Mouse (Mus musculus): Measurements from ENCODE around the gene Mapk14.
"Not testable (repeated sequence)": the region's sequence is repeated elsewhere in the genome, so short reads cannot be mapped to it uniquely, and the experiment has no call there.

The Mapk14 gene

GRCm38 (mm10) chr17:28739244-28739643 is 48.1 kb downstream of the Mapk14 start:
- no peak for DNase-seq (ENCODE audit: low spot score in 2 of 2)

DNA sequence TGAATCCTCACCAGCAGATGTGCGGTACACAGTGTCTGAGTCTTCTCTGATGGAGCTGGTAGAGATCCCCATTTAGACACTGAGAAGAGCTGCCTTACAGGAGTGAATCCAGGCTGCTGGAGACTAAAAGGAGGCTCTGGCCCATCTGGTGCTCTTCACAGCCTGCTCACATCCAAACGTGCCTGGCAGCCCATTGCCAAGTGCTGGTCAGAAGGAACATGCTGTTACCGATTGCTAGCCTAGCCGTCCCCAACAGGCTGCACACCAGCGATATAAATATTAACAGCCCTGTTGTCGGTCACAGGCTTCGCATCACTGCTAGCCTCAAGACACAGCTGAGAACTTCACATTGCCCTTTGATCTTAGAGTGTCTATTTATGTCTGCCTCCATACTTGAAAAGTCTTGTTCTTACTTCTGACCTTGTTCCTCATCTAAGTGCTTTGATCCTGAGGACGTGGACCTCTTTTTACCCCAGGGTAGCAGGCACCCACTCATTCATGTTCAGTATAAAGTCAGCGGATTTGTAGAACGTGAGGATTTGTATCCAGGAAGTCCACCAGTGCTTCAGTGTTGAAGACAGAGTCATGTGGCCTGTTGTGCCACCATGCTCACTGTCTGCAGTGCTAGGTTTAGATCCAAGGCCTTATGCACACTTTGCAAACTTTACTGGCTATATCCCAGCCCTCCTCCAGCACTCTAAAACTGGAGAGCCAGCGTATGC is 52.2 kb downstream of the Mapk14 start:
- peak; percentile 36 to 64 for DNase-seq (ENCODE audit: low spot score in 2 of 2)

DNA sequence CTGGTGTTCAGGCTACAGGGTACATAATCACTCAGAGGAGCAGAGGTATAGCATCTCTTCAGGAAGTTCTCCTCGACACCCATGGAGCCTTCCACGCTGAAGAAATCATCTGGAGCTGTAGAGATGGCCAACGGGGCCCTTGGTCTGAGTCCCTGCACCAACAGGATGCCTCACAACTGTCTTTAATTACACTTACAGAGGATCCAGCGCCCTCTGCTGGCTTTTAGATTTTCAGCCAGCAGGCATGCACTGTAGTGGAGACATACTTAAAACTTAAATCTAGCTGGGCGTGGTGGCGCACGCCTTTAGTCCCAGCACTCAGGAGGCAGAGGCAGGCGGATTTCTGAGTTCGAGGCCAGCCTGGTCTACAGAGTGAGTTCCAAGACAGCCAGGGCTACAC is 52.8 kb downstream of the Mapk14 start:
- DNase-seq (ENCODE audit: low spot score in 2 of 2), result no peak

DNA sequence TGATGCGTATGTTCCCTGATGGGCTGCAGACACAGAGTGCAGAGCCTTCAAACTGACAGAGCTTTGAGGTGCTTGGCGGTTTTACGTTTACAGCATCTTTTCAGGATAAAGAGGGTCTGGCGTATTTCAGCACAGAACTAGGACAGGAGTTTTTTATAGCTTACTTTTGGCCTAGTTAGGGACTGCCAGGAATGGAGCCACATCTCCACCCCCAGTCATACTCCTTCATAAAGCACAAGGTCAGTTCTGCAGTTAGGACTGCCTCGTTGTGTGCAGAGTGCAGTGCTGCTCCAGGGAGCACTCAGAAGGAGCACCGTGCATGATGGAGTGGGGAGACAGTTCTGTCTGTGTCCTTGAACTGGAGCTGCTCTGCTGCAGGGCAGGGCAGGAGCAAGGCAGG is 54.6 kb downstream of the Mapk14 start:
- no peak for DNase-seq (ENCODE audit: low spot score in 2 of 2)

DNA sequence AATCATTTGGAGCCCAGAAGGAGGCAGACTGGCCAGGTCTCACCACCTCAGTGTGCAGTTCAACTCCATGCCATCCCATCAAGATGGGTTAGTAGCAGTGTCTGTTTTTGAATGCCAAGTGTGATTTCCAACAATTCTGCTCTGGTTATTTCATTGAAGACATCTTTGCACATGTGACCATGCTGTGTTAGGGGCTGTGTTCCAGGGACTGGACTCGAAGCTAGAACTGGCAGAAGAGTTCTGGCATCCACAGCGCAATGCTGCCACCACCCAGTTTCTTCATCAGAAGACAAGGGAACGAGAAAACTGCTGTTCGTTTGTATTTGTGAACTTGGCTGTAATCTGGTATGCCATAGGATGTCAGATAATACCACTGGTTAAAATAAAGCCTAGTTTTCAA is 56.9 kb downstream of the Mapk14 start:
- no peak for DNase-seq (ENCODE audit: low spot score in 2 of 2)

GRCm38 (mm10) chr17:28750580-28750979 is 59.5 kb downstream of the Mapk14 start:
- peak in 1 of 2 experiments; percentile 32 for DNase-seq (ENCODE audit: low spot score in 2 of 2)

- DNase-seq (ENCODE audit: low spot score in 2 of 2), result no peak
Observed at GRCm38 (mm10) chr17:28756447-28756846, 65.3 kb downstream of the Mapk14 start.

DNA sequence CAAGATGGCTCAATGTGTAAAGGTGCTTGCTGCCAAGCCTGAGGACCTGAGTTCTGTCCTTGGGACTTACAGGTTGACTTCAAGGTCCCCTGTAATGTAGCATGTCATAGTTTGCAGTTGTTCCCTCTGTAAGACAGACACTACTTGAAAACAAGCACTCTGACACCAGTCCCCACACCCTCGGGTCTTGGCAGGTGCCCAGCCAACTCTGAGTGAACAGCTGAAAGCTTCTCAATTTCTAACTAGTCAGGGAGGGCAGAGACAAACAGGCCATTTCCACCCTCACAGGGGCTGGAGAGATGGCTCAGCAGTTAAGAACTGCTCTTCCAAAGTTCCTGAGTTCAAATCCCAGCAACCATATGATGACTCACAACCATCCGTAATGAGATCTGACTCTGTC is 66.3 kb downstream of the Mapk14 start:
- DNase-seq (ENCODE audit: low spot score in 2 of 2), result no peak

- DNase-seq (ENCODE audit: low spot score in 2 of 2), result no peak
Observed at GRCm38 (mm10) chr17:28760736-28761312, 69.7 kb downstream of the Mapk14 start.

DNA sequence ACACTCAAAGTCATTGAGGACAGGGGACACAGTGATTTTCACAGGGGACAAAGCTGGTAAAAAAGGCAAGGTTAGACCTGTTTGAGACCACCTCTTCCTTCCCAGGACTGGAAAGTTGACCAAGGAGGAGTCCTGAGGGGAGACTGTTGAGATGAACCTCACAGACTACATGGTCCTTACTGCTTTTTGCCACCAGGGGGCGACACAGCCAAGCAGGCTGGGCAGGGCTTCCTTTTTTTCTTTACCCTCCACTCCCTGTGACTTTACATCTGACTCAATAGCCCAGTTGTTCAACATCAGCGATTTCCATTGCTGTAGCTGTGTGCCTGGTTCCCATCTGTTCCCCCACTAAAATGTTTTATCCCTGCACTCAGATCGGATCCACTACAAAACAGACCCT is 70.7 kb downstream of the Mapk14 start:
- DNase-seq (ENCODE audit: low spot score in 2 of 2), result peak; percentile 76 to 78

GRCm38 (mm10) chr17:28766203-28766602 is 75.1 kb downstream of the Mapk14 start:
- no peak for DNase-seq (ENCODE audit: low spot score in 2 of 2)

- no peak for DNase-seq (ENCODE audit: low spot score in 2 of 2)
Observed at GRCm38 (mm10) chr17:28766781-28767515, 75.8 kb downstream of the Mapk14 start.

GRCm38 (mm10) chr17:28769121-28769874 is 78.2 kb downstream of the Mapk14 start, which contains the start of gene Mapk13:
Mapk13 (plus strand) TSS chr17:28769297.
- no peak for DNase-seq (ENCODE audit: low spot score in 2 of 2)

DNA sequence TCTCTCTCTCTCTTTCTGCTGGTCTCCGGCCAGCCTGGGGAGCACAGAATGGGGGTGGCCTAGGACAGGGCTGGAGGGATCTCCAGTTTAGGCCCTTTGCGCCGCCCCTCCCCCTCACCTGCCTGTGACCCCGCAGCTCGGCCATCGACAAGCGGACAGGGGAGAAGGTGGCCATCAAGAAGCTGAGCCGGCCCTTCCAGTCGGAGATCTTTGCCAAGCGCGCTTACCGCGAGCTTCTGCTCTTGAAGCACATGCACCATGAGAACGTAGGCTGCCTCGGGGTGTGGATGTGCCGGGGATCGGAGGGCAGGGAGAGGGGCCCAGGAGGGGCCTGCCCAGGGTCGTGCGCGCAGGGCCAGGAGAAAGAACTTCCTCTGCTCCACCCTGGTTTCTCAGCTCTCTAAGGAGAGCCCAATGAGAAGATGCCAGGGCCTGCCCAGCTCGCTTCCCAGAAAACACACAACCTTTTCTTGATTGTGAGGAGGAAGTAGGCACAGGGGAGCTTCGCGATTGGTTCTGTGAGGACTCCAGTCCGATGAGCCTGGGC is 78.8 kb downstream of the Mapk14 start:
- DNase-seq (ENCODE audit: low spot score in 2 of 2), result peak in 1 of 2 experiments; percentile 25

DNA sequence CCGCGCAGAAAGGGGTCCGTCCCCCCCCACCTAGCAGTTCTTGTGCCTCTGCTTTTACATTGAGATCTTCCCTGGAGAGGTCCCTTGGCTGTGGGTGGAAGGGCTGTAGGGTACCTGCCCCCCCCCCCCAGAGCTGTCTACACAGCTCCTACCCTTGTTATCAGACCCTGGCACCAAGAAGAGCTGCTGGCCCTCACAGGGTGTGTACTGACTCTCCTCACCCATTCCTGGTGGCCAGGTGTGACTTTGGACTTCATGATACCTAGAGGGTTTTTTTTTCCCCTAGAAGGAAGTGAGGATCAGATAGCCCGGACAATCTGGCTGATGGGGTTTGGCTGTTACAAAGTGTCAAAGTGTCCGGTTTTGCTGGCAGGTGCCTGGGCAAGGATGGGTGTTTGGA is 80.2 kb downstream of the Mapk14 start:
- DNase-seq (ENCODE audit: low spot score in 2 of 2), result no peak

- DNase-seq (ENCODE audit: low spot score in 2 of 2), result not testable (repeated sequence)
Observed at GRCm38 (mm10) chr17:28774303-28774702, 83.2 kb downstream of the Mapk14 start.

DNA sequence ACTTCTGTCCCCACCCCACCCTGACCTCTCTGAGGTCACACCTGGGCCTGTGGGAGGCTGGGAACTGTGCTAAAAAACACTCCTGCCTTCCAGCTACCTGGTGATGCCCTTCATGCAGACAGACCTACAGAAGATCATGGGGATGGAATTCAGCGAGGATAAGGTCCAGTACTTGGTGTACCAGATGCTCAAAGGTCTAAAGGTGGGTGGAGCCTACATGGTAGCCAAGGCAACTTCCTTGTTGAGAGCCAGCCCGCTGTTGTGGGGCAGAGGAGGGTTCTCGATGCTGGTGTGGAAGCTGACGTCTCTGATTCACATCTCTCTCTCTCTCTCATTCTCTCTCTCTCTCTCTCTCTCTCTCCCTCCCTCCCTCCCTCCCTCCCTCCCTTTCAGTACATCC is 84.0 kb downstream of the Mapk14 start:
- DNase-seq (ENCODE audit: low spot score in 2 of 2), result no peak

DNA sequence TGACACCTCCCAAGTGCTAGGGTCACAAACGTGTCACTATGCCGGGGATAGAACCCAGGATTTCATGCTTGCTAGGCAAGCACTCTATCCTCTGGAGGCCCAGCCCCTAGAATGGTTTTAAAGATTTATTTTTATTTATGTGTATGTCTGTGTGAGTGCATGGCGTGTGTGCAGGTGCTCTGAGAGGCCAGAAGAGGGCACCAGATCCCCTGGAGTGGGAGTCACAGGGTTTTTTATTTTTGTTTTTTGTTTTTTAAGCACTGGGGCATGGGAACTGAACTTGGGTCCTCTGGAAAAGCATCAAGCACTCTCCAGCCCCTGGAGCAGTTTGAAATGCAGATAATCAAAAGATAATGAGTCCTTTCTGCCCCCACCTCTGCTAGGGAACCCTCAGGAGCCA is 85.7 kb downstream of the Mapk14 start:
- DNase-seq (ENCODE audit: low spot score in 2 of 2), result no peak

- no peak for DNase-seq (ENCODE audit: low spot score in 2 of 2)
Observed at GRCm38 (mm10) chr17:28777231-28778005, 86.3 kb downstream of the Mapk14 start.

DNA sequence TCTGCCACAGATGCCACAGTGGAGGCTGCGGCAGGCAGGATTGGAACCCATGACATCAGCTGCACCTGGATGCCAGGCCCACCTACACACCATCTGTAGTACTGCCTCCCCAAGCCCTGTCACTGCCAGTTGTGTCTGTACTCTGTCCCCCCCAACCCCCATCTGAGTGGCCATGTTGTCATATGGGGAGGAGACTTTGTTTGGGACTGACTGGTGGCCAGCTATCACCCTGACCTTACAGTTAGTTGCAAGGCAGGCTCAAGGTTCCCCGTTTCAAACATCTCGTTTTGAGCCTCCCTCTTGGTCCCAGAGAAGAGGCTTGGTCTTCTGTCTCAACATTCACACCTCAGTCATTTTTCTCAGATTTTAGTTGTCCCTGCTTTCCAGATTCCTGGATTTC is 88.6 kb downstream of the Mapk14 start:
- no peak for DNase-seq (ENCODE audit: low spot score in 2 of 2)

DNA sequence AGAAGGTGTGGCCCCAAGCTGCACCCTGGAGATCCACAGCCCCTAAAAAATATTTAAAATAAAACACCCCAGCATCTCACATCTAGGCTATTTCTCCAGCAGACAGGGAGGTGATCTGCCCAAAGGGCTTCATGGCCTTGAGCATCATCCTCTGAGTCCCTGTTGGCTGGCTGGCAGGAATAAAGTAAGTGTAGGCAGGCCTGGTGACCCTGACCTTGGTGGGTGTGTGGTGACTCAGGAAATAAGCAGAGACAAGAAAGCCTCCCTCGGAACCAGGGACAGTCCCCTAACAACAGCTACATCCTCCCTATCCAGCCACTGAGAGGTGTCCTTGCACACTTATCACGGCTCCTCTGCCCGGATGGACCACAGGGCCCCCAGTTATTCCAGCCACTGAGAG is 89.7 kb downstream of the Mapk14 start:
- DNase-seq (ENCODE audit: low spot score in 2 of 2), result no peak

All from right cerebral cortex, adult 2 months (tissue).